Mouse (Mus musculus) spleen, adult 18-20 months (tissue): ENCODE data around the gene Olfr463.
A peak's percentile ranks its signal among the peaks of the same experiment; 100 is the strongest.

ENCODE experiments used
- DNase-seq, 2 experiments: peaks; one replicate each; pipeline ENCODE4 v3.0.0; 2022; ENCODE audit warnings: mixed read lengths in 2 of 2

Olfr463 gene

DNA sequence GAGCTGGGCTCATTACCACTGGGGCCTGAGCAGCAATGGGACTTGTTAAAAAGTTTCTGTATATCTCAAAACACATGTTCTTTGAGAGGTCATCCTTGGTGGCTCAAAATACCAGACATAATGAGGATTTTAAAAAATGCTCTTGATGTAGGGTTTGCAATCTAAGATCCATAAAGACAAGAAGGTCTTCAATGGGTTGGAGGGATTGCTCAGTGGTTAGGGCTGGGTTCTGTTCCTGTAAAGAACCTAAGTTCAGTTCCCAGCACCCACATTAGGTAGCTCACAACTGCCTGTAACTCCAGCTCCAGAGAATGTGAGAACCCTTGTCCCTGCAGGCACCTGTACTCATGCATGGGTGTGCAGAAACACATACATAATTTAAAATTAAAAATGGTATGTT is at the start of gene Olfr463:
TSS of gene Olfr463 (minus strand) at position 101 of the 400 bp plus-strand sequence.
- no peak for DNase-seq

DNA sequence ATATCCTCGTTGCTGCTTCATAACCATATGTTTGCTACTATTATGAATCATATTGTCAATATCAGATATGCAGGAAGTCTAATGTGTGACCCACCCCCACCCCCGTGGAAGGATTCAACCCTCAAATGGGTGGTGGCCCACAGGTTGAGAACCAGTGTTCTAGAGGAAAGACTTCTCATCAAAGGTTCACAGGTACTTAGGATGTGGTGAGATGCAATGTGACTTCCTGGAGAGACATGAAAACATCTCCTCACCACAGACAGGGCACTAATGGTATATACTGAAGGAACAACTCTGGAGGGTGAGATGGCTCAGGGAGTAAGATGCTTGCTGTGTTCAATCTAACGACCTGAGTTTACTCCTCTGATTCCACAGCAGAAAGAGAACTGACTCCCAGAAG is 38.3 kb upstream of the Olfr463 start:
- no peak for DNase-seq

DNA sequence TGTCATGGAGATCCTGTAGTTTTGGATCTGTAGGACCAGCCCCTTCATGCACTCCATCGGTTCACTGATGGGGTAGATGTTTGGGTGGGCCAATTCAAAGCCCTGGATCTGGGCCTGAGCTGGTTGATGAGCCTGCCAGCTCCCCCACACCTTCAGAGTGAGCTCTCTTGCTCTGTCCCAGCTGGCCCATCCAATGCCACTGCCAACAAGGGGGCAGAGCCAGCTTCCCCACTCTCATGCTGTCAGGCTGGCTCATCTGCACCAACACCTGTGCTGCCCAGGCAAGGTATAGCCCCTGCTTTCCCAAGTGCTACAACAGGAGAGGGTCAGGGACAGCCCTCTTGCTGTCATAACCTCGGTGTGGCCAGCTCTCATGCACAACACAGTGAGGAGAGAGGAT is 36.5 kb upstream of the Olfr463 start:
- no peak for DNase-seq

DNA sequence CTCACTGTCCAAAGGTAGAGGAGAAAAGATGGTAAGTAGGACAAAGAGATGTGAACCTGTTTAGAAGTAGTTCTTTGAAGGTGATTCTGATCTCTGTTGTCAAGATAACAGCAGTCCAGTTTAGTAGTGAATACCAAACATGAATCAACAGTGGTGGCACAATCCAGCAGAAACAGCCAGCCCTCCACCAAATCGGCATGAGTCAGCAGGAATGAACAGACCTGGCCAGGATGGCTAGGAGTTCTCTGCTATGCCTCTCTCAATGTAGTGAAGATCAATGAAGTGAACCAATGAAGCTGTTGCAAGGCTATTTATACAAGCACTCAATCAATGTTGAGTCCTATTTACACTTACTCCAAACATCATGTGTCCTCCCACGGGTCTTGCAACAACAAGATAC is 33.2 kb upstream of the Olfr463 start:
- DNase-seq: no peak

DNA sequence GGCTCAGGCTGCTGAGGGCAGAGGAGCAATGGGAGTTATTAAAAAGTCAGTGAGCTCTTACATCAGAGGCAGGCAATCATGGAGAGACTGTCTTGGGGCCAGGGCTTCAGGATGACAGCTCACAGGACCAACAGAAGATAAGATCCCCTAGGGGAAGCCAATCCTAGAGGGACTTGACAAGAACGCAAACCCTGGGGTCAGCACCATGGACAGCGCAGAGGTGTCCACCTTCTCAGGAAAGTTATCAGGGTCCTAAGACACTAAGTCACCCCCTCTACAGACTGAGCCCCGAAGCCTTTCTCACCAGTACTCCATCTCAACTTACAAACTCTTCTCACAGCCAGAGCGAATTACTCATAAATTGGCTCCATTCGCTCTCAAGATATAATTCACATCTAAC is 23.8 kb upstream of the Olfr463 start, which contains the start of gene Olfr464:
TSS of gene Olfr464 (minus strand) at position 2 of the 400 bp plus-strand sequence.
- no peak for DNase-seq

DNA sequence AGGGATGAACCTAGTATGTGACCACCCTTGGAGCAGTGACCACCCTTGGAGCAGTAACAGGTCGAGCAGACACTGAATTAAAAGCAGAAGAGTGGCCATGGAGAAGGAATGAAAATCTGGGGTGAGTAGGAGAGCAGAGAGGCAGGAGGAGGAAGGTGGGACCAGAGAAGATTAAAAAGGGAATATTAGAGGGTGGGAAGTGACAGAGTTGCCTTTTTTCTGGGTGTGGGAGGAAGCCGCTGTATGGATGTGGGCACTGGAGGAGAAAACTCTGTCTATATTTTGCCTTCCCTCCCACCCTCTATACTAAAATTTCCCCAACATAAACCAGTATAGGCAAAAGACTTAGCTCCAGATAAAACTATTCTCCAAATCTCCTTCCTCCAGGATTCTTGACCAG is 23.1 kb upstream of the Olfr463 start:
- no peak for DNase-seq

DNA sequence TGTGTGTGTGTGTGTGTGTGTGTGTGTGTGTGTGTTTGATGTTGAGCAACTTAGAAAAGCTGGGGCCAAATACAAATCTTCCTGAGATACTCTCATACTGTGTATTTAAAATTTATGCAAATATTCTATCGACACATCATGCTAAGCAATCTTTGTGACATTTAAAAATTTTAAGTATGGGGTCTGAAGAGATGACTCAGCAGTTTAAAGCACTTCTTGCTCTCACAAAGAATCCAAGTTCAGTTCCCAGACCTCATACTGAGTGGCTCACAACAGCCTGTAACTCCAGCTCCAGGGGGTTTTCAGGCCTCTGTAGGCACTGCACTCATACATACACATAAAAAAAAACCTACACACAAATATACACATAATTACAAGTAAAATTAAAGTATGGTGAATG is 18.8 kb upstream of the Olfr463 start:
- DNase-seq: no peak

DNA sequence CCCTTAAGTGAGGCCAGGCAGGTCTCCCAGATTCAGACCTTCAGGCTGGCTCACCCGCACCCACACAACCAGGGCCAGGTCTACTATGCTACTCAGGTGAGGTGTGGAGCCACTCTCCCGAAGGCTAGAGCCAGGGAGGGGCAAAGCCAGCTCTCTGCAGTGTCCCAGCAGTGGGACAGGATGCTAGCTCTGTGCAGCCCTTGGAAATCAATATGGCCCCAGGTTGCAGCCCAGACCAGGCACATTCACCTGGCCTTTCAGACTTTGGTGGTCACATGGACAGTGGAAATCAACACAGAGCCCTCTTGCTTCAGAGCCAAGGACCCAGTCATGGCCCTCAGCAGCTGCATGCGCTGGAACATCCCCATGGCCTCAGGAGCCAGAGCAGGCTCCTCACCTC is 7.1 kb upstream of the Olfr463 start:
- no peak for DNase-seq

DNA sequence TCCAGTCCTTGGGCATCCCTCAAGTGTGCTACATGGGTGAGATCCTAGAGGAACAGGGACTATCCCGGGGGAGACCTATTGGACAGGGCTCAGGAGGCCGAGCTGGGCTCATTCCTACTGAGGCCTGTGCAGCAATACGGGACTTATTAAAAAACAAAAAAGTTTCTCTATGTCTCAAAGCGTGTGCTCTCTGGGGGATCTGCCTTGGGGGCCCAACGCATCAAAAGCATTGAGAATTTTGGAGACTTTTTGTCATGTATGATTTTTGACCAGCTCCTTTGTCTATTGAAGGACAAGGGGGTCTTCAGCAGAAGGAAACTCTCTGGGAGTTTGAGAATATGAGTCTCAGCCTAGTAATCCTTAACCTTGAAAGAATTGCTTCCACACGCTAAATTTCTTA is 5.0 kb downstream of the Olfr463 start, which contains the start of gene Olfr462:
TSS of gene Olfr462 (minus strand) at position 101 of the 400 bp plus-strand sequence.
- DNase-seq: no peak

DNA sequence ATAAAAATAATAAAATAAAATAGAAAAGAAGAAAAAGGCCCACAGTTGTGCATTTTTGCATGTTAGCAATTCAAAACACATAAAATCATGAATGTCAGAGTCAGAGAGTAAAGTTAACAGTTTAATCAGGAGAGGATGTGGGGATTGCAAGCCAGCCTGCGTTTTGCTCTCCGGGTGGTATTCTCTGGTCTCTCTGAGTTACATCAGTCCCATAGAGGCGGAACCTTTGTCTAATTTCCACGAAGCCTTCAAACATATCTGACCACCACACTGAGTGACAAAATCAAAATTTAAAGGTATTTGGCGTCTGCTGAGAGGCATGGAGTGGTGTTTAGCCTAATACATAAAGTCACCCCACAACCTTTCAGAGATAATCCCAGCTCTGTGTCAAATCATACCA is 12.3 kb downstream of the Olfr463 start:
- DNase-seq: no peak

DNA sequence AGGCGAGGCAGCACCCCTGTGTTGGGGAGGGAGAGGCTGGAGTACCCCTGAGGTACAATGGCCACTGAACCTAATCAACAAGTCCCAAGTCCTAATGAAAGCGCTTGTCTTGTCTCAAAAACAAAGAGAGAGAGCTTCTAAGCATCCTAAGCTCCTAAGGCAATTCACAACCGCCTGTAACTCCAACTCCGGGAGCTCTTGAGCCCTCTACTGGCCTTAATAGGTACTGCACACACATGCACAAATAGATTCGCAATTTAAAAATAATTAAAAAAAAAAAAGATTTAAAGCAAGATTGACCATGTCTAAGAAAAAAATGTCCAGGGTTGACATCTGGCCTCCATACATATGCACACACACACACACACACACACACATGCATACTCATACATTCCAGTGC is 13.7 kb downstream of the Olfr463 start:
- DNase-seq: no peak

DNA sequence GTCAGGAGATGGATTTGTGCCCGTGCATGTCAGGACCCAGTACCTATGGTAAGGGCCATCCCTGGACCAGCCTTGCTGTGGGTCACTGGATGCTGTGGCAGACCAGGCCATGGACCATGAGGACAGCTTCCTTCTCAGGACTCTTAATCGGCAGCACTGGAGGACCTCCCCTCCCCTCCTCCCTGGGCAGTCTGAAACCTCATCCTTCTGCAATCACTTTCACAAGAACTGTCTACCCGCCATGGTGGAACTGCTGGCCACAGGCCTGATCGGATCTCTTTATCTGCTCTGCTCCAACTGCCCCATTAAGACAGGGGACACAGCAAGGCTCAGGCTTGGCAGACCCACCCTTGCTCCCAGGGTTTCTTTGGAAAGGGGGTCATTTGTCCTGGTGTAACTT is 15.5 kb downstream of the Olfr463 start:
- DNase-seq: no peak

DNA sequence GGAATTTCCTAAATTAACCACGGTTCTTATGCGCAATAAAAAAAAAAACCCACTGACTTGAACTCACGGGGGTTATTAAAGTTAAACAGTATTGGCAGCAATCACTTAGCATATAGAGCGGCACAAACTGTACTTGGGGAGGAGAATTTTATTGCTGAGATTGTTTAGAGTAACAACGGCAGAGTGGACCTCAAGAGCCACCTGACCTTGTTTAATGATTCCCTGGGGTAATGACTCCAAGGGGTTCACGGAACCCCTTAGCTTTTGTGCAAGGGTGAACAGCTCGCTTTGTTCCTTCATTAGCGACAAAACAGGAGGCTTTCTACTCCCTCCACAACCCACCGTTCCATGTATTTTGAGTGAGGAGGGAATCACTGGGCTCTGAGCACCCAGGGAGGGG is 17.4 kb downstream of the Olfr463 start:
- DNase-seq: no peak

DNA sequence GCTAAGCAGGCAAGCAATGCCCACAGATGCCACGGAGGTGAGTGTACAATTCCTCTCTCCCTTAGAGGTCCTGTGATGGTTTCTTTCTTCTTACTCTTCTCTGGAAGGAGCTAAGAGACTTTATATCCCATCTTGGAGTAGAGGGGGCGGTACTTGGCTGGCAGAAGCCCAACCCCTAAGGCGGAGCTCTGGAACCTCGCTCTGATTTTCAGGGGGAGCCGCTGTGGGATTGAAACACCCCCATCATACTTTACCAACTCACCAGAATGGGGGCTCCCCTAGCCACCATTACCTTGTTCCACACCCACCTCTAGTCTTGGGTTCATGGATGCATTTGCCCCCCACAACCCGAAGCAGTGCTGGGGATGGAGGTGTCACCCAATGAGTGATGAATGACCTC is 21.8 kb downstream of the Olfr463 start, which contains the start of gene Epx:
TSS of gene Epx (minus strand) at position 101 of the 400 bp plus-strand sequence.
- no peak for DNase-seq

DNA sequence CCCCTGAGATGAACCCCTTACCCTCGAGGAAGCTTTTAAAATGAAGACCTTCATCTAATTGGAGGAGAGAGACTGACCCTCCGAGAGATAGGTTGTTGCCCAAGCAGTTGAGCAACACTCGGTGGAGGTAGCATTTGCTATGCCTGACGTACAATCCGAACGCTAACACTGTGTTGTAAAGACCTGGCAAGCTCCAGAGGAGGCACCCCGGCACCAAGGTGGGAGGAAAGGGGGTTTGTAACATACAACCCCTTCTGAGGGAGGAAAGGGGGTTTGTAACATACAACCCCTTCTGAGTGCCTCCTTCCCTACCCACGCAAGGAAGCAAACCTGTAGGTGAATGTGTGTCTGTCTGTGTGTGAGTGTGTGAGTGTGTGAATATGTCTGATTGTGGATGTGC is 25.4 kb downstream of the Olfr463 start:
- no peak for DNase-seq

DNA sequence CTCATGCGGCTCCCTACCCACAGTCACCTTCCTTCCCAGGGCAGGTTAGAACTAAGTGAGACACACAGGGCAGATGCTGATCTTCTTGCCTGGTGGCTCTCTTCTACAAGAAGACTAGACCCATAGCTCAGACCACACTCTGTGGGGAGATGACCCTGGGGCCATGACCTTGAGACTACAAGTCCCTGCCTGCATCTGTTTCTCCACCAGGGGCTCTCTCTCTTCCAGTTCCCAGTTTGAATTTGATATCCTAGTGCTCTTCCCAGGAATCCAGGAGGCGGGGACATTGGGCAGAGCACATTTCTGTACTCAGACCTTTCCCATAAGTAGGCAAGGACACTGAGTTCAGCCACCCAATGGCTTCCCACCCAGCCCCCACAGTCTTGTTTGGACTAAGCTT is 27.1 kb downstream of the Olfr463 start:
- DNase-seq: no peak

DNA sequence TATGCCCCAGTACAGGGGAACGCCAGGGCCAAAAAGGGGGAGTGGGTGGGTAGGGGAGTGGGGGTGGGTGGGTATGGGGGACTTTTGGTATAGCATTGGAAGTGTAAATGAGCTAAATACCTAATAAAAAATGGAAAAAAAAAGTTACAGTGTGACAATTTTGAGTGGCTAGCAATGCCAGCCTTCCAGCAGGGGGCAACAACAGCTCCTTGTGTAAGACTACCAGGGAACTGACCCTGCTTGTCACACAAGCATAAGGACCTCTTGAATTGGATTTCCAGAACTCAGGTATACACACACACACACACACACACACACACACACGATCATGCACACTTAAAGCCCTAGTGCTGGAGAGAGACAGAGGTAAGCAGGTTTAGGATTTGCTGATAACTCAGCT is 30.3 kb downstream of the Olfr463 start:
- DNase-seq: peak in 1 of 2 experiments; percentile 45

DNA sequence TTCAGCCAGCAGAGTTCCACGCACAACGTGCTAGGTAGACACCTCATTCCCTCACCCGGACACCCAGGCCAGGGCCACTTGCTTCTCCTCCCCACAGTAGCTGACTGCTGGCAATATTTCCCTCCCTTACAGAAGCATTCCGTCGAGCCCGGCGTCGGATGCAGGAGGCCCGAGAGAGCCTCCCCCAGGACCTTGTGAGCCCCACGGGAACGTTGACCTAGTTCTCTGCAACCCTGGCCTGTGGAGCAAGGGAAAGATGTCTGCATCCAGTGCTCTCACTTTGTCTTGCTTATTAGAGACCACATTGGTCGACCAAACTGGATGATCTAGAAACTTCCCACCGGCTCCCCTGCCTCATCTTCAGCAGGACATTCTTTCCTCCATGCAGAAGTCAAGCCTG is 34.4 kb downstream of the Olfr463 start:
- DNase-seq: no peak

DNA sequence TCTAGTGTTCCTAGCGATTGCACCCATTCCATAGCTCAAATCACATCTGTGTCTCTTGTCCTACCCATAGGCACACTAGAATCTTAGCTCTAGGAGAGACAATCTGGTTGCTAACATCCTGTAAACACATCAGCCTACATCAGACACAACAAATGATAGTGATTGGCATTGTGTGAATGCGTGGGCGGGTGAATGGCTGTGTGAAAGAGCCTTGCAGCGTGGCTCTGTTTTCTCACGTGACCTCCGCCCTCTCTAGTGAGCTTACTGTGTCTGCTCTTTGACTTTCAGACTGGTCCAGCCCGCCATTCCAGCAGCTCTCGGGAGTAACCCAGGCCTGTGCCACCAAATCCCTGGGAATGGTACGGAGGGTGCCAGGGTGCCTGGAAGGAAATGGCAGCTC is 36.8 kb downstream of the Olfr463 start:
- no peak for DNase-seq

DNA sequence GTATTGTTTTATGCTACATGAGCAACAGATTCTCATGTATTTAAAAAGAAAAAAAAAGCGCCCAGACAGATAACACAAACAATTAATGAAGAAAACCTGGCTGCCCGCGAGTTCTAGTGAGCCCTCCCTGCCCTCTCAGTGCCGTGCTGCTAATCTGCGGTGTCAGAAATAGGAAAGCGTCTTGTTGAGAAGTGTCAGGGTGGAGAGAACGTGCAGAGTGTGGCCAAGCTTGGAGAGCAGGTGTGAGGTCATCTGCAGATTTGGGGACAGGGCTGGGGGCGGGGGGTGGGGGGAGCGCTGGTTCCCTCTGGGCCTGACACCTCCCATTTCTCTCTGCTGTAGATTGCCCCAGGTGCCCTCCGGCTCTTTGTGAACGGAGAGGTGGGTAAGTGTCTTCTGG is 37.9 kb downstream of the Olfr463 start:
- DNase-seq: no peak

DNA sequence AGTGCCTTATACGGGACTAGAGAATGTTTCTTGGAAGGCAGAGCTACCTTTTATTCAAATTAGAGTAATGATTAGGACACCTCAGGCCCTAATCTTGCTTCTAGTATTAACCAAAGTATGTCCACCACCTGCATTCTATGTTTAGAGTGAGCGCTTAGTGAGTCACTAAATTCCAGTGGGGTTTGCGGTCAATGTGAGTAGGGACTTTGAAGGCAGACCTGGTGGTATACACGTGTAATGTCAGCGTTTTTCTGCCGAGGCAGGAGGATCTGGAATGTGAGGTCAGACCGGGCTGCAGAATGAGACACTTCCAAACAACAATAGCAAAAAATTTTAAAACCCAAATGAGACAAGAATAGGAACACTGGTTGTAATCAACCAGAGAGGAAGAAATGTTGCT is 42.6 kb downstream of the Olfr463 start:
- DNase-seq: no peak

DNA sequence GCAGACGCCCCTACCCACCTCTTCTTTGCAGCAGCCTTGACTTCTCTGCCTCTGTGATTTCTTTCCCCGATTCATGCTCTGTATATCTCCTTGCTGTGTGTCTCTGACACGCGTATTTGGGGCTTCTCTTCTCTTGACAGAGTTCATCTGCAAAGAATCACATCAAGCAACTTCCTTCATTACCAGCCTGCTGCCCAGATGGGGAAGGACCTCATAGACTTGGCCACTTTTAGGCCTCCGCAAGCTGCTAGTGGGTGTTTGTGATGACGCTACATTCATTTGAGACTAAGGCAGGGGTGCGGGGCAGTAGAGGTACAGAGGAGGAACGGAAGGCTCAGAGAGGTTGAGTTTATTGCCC is 43.6 kb downstream of the Olfr463 start:
- DNase-seq: peak in 1 of 2 experiments; percentile 11

DNA sequence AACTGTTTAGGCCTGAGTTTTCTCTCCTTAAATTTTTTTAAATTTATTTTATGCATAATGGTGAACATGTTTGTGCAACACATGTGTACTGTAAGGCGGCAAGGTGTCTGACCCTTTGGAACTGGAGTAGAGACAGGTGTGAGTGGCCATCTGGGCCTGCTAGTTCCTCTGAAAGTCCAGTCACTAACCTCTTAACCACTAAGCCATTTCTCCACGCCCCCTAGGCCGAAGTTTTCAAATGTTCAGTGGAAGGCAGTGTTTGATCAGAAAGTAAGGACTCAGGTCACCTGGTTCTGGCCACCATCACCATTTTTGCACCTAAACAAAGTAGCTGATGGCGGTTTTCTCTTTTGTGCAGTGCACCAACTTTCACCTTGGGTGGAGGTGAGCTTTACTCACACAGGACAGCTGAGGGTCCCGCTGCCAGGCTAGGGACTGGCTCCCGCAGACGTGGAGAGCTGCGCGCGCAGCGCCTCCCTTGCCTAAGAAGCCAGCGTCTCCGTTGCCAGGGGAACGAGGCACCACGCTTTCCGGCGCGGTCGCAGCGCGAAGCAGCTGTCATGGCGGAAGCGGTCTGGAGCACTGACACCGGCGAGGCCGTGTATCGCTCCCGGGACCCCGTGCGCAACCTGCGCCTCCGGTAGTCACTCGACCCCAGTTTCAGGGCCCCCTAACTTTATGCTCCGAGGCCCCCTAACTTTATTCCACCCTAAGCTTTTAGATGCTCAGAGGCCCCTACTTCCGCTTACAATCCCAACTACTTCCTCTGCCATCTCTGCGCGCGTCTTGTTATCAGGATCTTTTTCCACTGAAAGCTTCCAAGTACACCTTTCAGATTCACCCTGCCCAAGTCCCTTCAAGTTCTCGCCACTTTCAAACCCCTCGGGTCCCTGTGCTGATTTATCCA is 44.2 kb downstream of the Olfr463 start, which contains the start of gene Mks1:
TSS of gene Mks1 (plus strand) at position 526 of the 907 bp plus-strand sequence.
- DNase-seq: peak; percentile 79 to 86

DNA sequence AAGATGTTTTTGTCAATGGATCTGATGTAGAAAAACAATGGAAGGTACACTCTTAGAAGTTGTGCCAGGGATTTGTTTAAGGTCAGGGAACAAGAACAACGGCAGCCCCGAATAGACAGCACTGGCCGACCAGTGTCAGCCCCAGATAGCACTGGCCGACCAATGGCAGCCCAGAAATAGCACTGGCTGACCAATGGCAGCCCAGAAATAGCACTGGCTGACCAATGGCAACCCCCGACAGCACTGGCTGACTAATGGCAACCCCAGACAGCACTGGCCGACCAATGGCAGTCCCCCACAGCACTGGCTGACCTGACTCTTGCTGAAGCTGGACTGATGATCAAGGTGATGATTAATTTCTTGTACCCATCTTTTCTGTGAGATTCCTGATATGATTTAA is 49.3 kb downstream of the Olfr463 start:
- DNase-seq: no peak
